Mouse (Mus musculus) erythroblast, embryonic 14.5 days (primary cell): ENCODE results near the gene Thbd. TPM values are rescaled to one million over a fixed set of nuclear protein-coding genes. Genes with fewer than 3 reads are reported as not detected.

Experiments used
- H3K27me3 ChIP-seq: 2 replicates; pipeline ENCODE4 v1.6.1; 2012; ENCODE audit warnings: inconsistent platforms; ENCODE audit not compliant: control insufficient read depth
- H3K36me3 ChIP-seq: 2 replicates; pipeline ENCODE4 v1.6.1; 2012; ENCODE audit warnings: mild to moderate bottlenecking, inconsistent platforms; ENCODE audit not compliant: control insufficient read depth
- H3K4me1 ChIP-seq: 2 replicates; pipeline ENCODE4 v1.6.1; 2012; ENCODE audit warnings: inconsistent platforms; ENCODE audit not compliant: control insufficient read depth
- H3K4me3 ChIP-seq: replicated peaks from 2 replicates; pipeline ENCODE3; 2012; ENCODE audit warnings: moderate library complexity, mild to moderate bottlenecking, inconsistent platforms
- H3K9me3 ChIP-seq: 2 replicates; pipeline ENCODE4 v1.6.1; 2012; ENCODE audit warnings: low read length, inconsistent platforms, mixed read lengths; ENCODE audit not compliant: control insufficient read depth
- GATA1 ChIP-seq: IDR thresholded peaks from 2 replicates; pipeline ENCODE4 v1.6.1; 2012; ENCODE audit warnings: low read length, inconsistent platforms, mixed read lengths
- TAL1 ChIP-seq: IDR thresholded peaks from 3 replicates; pipeline ENCODE4 v1.6.1; 2012; ENCODE audit warnings: low read length, inconsistent platforms, mixed read lengths
- polyA plus RNA-seq: library from polyadenylated mRNA; stranded (reverse); fragments of >175 nt; gene quantifications from 2 replicates; pipeline ENCODE4 v1.2.3, GENCODE M21; 2012

Gene Thbd
- not detected in 2 replicates for polyA plus RNA-seq

DNA sequence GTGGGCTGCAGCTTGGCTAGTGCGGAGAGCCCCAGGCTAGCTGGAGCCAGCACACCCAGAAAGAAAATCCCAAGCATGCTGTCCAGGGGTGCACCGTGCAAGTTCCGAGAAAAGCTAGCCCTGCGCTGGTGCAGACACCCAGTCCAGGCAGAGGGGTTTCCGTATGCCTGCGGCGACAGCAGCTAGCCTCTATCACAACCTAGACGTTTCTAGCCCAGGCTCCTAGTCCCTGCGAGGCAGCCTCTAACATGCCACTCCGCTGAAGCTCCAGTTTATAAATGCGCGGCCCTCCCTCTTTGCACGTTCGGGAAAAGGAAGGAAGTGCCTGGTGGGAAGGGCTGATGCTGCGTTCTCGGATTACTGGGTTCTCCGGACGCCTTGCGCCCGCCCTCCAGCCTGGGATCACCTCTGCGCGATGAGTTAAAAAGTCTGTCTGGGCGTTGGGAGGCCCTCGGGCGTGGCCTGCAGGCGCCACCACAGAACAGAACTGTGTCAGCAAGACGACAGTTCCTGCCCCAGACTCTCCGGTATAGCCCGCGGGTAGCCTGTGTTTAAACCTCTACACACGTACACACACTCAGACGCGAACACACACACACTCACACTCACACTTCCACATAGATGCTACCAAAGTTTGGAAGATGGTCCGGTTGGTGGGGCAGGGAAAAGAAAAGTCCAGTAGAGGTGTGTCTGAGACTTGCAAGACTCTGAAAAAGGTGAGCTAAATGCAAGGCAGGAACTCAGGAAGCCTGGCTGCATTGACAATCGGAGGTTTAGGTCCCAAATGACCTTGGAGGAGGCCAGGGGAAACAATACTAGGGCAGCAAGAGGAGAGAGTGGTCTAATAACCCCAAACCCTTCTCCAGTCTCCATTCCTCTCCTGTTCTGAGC lies at the start of gene Thbd:
Gene Thbd (minus strand): TSS at position 319 of the 891 bp plus-strand sequence.
- Histone ChIP-seq H3K4me3 (peak within 1 kb of the TSS; percentile 11), H3K4me1 (no peaks in the 10 kb centered on the region; the same call in 1 of the 2 replicates), H3K9me3 (no peaks in the 10 kb centered on the region)

DNA sequence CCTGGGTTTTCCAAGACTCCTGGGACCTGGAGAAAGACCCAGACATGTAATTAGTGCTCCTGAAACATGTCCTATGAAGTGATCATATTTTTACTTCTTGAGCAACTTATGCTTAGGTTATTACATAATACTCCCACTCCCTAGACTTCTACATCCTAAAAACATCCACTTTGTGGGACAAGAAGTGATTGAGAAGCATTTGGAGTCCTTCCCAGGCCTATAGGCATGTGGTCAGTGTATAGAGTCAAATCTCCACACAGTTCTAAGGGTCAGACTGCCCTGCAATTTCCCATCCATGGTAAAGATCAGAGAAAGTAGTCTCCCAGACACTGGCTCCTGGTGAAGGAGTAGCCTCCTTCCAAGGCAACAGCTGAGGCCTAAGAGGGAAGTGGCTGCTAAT lies 47.4 kb upstream of the Thbd start:
- H3K36me3 ChIP-seq = no peaks in the 10 kb centered on the region
- H3K4me3 ChIP-seq = no peak overlapping the region
- no peak for TF ChIP-seq TAL1
- H3K4me1 ChIP-seq = no peaks in the 10 kb centered on the region
- no peaks in the 10 kb centered on the region for H3K27me3 ChIP-seq
- H3K9me3 ChIP-seq = no peaks in the 10 kb centered on the region

More for the DNA sequence above, at the start of gene Thbd:
- H3K27me3 ChIP-seq = peaks cover 30% of the 10 kb centered on the region
- TF ChIP-seq TAL1 = no peak
- TF ChIP-seq GATA1 = no peak
- no peaks in the 10 kb centered on the region for H3K36me3 ChIP-seq

DNA sequence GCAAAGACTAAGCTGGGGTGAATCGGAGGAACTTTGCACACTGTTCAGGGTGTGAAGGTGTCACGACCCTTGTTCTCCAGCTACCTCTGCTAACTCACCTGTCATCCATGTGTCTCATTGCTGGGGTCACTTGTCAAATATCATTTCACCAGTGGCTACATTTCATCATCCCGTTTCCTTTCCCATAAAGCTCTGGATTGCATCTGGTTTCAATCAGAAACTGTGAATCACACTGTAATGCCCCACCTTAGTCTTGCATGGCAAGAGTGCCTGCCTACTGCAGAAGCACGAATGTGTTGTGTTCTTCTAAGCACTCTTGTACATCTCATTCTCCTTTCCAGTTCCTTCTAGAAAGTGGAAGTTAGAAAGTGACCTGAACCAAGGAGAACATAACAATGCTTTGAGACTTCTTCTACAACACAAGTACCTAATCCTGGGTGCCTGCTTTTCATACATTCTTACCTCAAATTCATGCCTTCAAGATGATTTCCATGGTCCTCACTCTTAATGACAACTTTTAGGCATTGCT lies 46.1 kb upstream of the Thbd start:
- Histone ChIP-seq H3K36me3 (no peaks in the 10 kb centered on the region), H3K9me3 (no peaks in the 10 kb centered on the region), H3K4me3 (no peak overlapping the region), H3K4me1 (no peaks in the 10 kb centered on the region), H3K27me3 (no peaks in the 10 kb centered on the region)
- TF ChIP-seq TAL1 (no peak), GATA1 (no peak)

DNA sequence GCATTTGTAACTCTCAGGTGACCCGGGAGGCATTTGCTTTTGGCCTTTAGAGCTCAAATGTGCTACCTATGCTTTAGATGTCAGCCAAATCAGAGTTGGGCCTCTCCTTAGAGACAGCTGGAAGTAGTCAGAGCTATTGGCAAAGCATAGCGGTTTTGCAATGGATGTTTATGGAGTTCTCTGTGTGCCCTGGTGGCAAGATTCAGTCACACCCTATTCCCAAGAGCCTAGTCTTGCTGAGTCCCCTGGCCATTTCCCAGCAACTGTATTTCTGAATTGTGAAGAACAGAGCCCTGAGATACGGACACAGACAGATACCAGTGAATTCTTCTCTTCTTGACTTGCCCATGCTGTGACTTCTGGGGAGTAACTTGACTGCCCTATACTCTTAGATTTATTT lies 45.1 kb upstream of the Thbd start:
- no peaks in the 10 kb centered on the region for H3K4me1 ChIP-seq
- H3K27me3 ChIP-seq = no peaks in the 10 kb centered on the region
- TF ChIP-seq GATA1 (no peak), TAL1 (no peak)
- no peak overlapping the region for H3K4me3 ChIP-seq
- no peaks in the 10 kb centered on the region for H3K9me3 ChIP-seq
- no peaks in the 10 kb centered on the region for H3K36me3 ChIP-seq

DNA sequence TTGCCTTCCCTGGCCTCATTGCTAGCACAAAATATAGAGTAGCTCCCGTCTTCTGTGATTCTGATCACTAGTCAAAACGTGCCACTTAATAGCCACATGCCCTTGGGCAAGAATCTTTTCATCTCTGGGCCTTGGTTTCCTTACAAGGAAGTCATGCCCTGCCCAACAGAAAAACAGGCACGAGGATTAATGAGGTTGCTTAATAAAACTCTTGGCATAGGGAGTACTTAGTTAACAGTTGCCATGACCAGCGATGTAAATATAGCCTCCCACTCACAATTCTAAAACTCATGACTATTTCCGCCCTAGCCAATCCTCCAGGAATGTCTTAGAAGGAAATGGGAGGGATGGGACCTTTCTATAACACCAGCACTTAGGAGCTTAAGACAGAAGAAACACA lies 43.5 kb upstream of the Thbd start:
- H3K36me3 ChIP-seq = no peaks in the 10 kb centered on the region
- TF ChIP-seq GATA1 = no peak
- TF ChIP-seq TAL1 = no peak
- H3K9me3 ChIP-seq = no peaks in the 10 kb centered on the region
- H3K27me3 ChIP-seq = no peaks in the 10 kb centered on the region
- H3K4me1 ChIP-seq = no peaks in the 10 kb centered on the region
- no peak overlapping the region for H3K4me3 ChIP-seq

DNA sequence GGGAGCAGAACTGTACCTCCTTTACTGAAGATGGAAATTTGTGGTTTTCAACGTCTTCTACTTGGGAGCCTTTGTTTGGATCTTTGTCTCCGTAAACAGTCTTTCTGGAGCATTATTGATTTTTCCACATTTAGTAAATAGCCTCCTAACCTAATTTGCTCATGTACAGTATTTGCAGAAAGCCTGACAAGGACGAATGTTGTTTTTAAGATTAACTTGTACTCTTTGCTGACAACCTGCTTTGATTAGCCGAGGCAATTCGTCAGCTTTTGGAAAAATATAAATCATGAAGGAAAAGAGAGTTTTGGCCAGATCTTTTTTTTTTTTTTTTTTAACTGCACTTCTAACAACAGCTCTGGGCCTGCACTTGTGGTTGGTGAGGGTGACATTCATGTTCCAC lies 42.6 kb upstream of the Thbd start:
- H3K36me3 ChIP-seq = no peaks in the 10 kb centered on the region
- no peaks in the 10 kb centered on the region for H3K4me1 ChIP-seq
- H3K27me3 ChIP-seq = no peaks in the 10 kb centered on the region
- H3K4me3 ChIP-seq = no peak overlapping the region
- H3K9me3 ChIP-seq = no peaks in the 10 kb centered on the region
- no peak for TF ChIP-seq TAL1
- no peak for TF ChIP-seq GATA1

DNA sequence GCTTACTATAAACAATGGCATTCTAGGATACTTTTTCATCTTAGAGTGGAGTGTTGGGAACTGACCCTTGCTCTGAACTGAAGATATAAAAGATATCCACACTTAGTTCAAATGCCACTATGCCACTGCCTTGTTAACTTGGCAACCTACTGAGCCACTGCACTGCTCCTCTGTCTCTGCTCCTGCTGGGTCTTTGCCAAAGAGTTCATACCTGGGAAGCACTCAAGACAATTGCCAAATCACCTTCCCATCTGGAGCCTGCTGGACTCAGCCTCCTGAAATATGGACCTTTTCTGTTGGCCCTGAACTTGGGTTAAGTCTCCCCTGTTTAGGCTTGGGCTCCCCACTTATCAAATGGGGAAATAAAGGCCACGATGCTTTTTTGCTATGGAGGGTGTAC lies 41.7 kb upstream of the Thbd start:
- H3K4me3 ChIP-seq = no peak overlapping the region
- TF ChIP-seq GATA1 (no peak), TAL1 (no peak)
- no peaks in the 10 kb centered on the region for H3K4me1 ChIP-seq
- no peaks in the 10 kb centered on the region for H3K27me3 ChIP-seq
- H3K36me3 ChIP-seq = no peaks in the 10 kb centered on the region
- no peaks in the 10 kb centered on the region for H3K9me3 ChIP-seq

DNA sequence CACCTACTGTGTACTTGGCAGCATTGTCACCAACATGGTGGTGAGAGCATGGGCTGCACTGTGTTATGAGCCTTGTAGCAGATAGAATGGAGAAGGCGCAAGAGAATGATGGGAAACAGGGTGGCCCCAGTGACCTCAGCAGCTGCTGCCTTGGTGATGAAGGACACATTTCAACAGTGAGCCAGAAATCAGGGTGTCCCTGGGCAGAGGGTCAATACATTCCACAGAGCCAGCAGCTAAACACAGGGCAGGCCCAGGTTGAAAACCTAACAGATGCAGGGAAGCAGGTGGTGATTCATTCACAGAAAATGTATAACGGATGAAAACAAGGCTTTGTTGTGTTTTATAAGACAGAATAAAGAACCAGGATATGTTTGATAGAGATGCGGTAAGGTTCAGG lies 38.5 kb upstream of the Thbd start:
- no peaks in the 10 kb centered on the region for H3K27me3 ChIP-seq
- no peaks in the 10 kb centered on the region for H3K4me1 ChIP-seq
- no peaks in the 10 kb centered on the region for H3K36me3 ChIP-seq
- no peak overlapping the region for H3K4me3 ChIP-seq
- no peaks in the 10 kb centered on the region for H3K9me3 ChIP-seq
- TF ChIP-seq TAL1 (no peak), GATA1 (no peak)

DNA sequence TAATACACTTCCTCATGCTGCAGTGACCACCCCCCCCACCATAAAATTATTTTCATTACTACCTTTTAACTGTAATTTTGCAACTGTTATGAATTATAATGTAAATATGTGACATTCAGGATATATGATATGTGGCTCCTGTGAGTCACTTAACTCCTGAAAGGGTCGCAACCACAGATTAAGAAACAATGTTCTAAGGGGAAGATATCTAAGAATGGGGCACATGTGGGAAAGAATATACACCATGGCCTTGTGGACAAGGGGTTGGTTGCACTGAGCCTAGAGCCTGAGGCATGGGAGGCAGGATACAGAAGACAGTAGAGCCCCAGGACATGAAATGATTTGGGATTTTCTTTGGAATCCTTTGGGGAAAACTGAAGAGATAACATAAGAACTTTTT lies 37.6 kb upstream of the Thbd start:
- TF ChIP-seq TAL1 (no peak), GATA1 (no peak)
- H3K36me3 ChIP-seq = no peaks in the 10 kb centered on the region
- no peaks in the 10 kb centered on the region for H3K4me1 ChIP-seq
- H3K27me3 ChIP-seq = no peaks in the 10 kb centered on the region
- no peak overlapping the region for H3K4me3 ChIP-seq
- H3K9me3 ChIP-seq = no peaks in the 10 kb centered on the region
